Comparison of ENCODE assay signal across 30 mouse cellular contexts in genomic region chr16:66407445-66407844, GRCm38 (mm10).
"Had no signal": no experiment of that assay in that cellular context is flagged by ENCODE, and none has a peak within 500 bp of the region (broad histone marks: within the 10 kb centered on the region; RNA-seq: fewer than 3 reads in every experiment).

No protein-coding gene starts in this region.

- H3K27me3 ChIP-seq: heart, embryonic 12.5 days; heart, embryonic 13.5 days; heart, embryonic 15.5 days; hindbrain, embryonic 12.5 days; hindbrain, embryonic 13.5 days; hindbrain, embryonic 15.5 days; intestine, embryonic 15.5 days; kidney, embryonic 15.5 days had no signal

- H3K36me3 ChIP-seq: heart, embryonic 12.5 days; heart, embryonic 13.5 days; heart, embryonic 15.5 days; hindbrain, embryonic 10.5 days; hindbrain, embryonic 12.5 days; hindbrain, embryonic 13.5 days; hindbrain, embryonic 15.5 days; intestine, embryonic 15.5 days; kidney, embryonic 15.5 days had no signal

- DNase-seq: heart, postnatal 10 days; heart, postnatal 14 days; heart, postnatal 36 days; heart, postnatal 4 days; kidney, adult 11 months; kidney, adult 18-20 months; kidney, adult 2 months; kidney, adult 8-10 months; kidney, adult 9 months; kidney, postnatal 10 days; kidney, postnatal 14 days; kidney, postnatal 25 days; kidney, postnatal 36 days; kidney, postnatal 4 days; layer of hippocampus, adult 9-11 months; layer of hippocampus, postnatal 36 days had no signal

- H3K9me3 ChIP-seq: heart, embryonic 12.5 days; heart, embryonic 13.5 days; heart, embryonic 15.5 days; hindbrain, embryonic 10.5 days; hindbrain, embryonic 12.5 days; hindbrain, embryonic 13.5 days; hindbrain, embryonic 15.5 days; intestine, embryonic 15.5 days; kidney, embryonic 15.5 days had no signal

- H3K4me3 ChIP-seq: heart, embryonic 12.5 days; heart, embryonic 13.5 days; heart, embryonic 15.5 days; hindbrain, embryonic 10.5 days; hindbrain, embryonic 12.5 days; hindbrain, embryonic 13.5 days; hindbrain, embryonic 15.5 days; intestine, embryonic 15.5 days; kidney, embryonic 15.5 days; layer of hippocampus, adult 2 months; left cerebral cortex, adult 2 months had no signal

- H3K4me1 ChIP-seq: heart, embryonic 12.5 days; heart, embryonic 13.5 days; heart, embryonic 15.5 days; hindbrain, embryonic 10.5 days; hindbrain, embryonic 12.5 days; hindbrain, embryonic 13.5 days; hindbrain, embryonic 15.5 days; intestine, embryonic 15.5 days; kidney, embryonic 15.5 days had no signal

- H3K27ac ChIP-seq: heart, embryonic 13.5 days; heart, embryonic 15.5 days; hindbrain, embryonic 10.5 days; hindbrain, embryonic 12.5 days; hindbrain, embryonic 13.5 days; hindbrain, embryonic 14.5 days; hindbrain, embryonic 15.5 days; hindbrain, postnatal 0 days; intestine, embryonic 15.5 days; kidney, embryonic 15.5 days; kidney, postnatal 0 days; layer of hippocampus, adult 2 months; left cerebral cortex, adult 2 months had no signal

- H3K9ac ChIP-seq: heart, embryonic 12.5 days; heart, embryonic 13.5 days; heart, embryonic 15.5 days; hindbrain, embryonic 12.5 days; hindbrain, embryonic 13.5 days; hindbrain, embryonic 14.5 days; hindbrain, embryonic 15.5 days; intestine, embryonic 15.5 days; kidney, embryonic 15.5 days had no signal
